Mouse (Mus musculus): Measurements from ENCODE around the gene Phrf1. TPM values are rescaled to one million over a fixed set of nuclear protein-coding genes. Genes with fewer than 3 reads are reported as not detected.

Gene Phrf1
- total RNA-seq, 2 experiments from 2014 or later = 29.8 to 37.0 TPM

DNA sequence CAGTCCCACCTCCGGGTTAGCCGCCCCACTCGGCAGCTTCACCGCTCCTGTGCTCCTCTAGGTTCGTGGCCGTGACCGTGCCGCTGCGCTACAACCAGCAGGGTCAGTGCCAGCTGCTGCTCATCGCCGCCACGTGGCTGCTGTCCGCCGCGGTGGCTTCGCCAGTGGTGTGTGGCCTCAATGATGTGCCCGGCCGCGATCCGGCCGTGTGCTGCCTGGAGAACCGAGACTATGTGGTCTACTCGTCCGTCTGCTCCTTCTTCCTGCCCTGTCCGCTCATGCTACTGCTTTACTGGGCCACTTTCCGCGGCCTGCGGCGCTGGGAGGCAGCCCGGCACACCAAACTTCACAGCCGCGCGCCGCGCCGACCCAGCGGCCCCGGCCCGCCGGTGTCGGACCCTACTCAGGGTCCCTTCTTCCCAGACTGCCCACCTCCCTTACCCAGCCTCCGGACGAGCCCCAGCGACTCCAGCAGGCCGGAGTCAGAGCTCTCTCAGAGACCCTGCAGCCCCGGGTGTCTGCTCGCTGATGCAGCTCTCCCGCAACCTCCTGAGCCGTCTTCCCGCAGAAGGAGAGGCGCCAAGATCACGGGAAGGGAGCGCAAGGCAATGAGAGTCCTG, 65.4 kb downstream of the Phrf1 start:
- peak; percentile 52 for DNase-seq

DNA sequence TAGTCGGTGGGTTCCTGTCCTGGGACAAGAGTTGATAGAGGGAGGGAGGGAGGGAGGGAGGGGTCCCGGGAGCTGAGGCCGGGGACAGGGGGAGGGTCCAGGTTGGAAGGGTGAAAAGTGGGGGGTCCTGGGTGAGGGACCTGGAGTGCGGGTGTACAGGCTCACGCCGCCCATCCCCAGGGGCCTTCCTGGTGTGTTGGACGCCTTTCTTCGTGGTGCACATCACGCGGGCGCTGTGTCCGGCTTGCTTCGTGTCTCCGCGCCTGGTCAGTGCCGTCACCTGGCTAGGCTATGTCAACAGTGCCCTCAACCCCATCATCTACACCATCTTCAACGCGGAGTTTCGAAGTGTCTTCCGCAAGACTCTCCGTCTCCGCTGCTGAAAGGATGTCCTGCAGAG, 65.9 kb downstream of the Phrf1 start:
- DNase-seq = no peak

DNA sequence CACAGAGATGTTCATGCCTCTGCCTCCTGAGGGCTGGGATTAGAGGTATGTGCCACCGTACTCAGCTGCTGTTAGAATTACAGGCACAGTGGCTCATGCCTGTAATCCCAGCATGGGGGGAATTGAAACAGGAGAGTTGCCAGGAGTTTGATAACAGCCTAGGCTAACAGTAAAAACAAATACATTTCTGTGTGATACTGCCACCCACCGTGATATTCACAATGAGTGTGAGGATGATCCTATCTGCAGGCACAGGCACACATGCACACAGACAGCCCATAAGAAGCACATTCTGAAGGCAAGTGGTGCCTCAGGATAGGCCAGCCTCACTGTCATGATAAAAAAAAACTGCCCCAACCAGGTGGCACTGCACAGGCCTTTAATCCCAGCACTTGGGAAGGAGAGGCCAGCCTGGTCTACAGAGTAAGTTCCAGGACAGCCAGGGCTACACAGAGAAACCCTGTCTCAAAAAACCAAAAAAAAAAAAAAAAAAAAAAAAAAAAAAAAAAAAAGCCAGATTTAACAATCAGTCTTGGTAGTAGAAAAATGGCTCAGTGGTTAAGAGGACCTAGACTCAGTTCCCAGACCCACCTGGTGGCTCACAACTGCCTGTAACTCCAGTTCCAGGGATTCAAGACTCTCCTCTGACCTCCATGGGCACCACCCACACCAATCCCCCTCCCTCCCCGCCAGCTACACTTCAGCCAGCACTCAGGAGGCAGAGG, 69.5 kb downstream of the Phrf1 start:
- DNase-seq = no peak

DNA sequence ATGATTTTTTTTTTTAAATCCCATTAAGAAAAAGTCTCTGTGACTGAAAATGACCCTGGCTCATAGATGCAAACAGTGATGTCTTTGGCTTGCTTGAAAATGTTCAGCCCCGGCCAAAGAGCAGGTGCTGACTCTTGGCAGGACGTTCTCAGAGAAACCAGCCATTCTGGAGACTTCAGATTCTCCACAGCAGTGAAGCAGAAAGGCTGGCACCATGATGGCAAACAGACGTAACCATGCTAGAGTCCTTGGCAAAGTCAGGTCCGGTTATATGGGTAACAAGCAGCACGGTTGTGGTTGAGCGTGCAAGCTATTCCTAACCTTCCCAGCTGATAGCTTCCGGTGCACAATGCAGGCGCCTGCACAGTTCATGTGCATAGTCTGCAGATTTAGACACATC, 70.6 kb downstream of the Phrf1 start:
- DNase-seq = no peak

DNA sequence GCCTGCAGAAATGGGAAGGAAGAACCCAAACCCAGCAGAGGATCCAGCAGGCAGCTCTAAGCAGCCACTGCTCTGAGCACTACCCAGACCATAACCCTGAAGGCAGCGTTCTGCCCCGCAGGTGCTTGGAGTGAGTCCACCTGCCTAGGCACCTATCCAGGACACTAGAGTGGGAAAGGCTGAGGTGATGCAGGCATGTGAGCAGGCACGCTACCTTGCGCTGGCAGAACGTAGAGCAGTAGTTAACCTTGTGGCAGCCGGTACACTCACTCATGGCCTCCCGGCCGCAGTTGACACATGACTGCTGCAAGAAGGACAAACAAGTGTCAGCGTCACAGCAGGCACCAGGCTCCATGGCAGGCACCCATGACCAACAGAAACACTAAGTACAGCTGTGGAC, 72.8 kb downstream of the Phrf1 start:
- no peak for DNase-seq

DNA sequence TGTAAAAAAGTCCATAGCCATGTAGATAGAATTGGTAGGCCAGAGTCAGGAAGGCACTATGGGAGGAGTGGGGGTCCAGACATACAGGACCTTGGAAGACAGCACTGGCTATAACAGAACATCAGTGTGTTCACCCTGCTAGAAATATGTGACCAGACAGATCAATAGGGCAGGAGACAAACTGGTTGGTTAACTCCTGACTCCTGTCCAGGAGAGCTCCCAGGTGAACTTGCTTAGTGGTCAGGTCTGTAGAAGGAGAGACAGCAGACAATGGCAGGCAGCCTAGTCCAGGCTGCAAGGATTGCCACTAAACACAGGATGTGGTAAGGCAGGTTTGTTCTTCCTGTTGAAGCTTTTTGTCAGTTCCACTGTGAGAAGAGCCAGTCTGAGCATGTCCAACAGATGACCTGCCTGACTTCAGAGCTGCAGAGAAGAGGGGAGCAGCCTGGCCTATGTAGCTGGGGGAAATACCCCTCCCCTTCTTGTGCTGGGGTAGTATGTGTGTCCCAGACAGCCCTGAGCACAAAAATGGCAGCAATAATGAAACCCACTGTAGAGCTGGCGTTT, 74.2 kb downstream of the Phrf1 start:
- DNase-seq = no peak

DNA sequence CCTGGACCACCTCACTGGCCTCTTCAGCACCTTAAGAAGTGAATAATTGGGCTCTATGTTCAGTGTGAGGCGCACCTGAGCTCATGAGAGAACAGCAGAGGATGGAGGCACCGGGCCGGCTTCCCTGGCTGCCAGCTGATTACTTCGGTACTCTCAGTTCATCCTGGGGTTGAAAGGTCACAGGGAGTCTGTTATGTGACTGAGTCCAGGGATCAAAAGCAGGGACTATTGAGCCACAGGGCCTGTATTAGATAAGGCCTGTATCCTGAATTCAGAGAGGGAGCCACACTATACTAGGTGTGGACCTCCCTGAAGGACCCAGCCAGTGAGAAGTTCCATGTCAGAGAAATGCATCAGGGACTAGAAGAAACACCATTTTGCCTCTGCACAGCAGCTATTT, 76.0 kb downstream of the Phrf1 start:
- DNase-seq = no peak

Small RNAs within 50 kb of the gene (microRNA-seq; reads per million reads assigned to microRNA genes)
- 102 to 124 reads per million in 2 experiments for gene Mir210

Other genes with a start within 250 kb of the Phrf1 start
- gene Ifitm3, start 218.0 kb upstream of the Phrf1 start, total RNA-seq (2021) = 10 to 100 TPM; 54.7 to 70.0 TPM
- under 1 TPM; 0.49 to 0.84 TPM for gene Ifitm6, start 210.9 kb upstream of the Phrf1 start, total RNA-seq (2021)
- not detected for gene Gm17387, start 199.7 kb upstream of the Phrf1 start, total RNA-seq (2021)
- gene B4galnt4, start 167.7 kb upstream of the Phrf1 start, total RNA-seq (2021) = under 1 TPM; 0.11 to 0.38 TPM
- not detected for gene Pkp3, start 150.6 kb upstream of the Phrf1 start, total RNA-seq (2021)
- gene Sigirr, start 128.2 kb upstream of the Phrf1 start, total RNA-seq (2021) = 1 to 10 TPM; 2.4 to 2.6 TPM
- not detected for gene Ano9, start 111.0 kb upstream of the Phrf1 start, total RNA-seq (2021)
- gene Ptdss2, start 106.4 kb upstream of the Phrf1 start, total RNA-seq (2021) = 10 to 100 TPM; 16.8 to 18.0 TPM
- 10 to 100 TPM; 52.9 to 56.0 TPM for gene Rnh1, start 55.9 kb upstream of the Phrf1 start, total RNA-seq (2021)
- 100 to 1,000 TPM; 205 to 240 TPM for gene Hras, start 34.8 kb upstream of the Phrf1 start, total RNA-seq (2021)
- 1 to 10 TPM; 2.7 to 3.2 TPM for gene Lrrc56, start 34.6 kb upstream of the Phrf1 start, total RNA-seq (2021)
- gene Lmntd2, start 14.7 kb upstream of the Phrf1 start, total RNA-seq (2021) = not detected
- 1 to 10 TPM; 2.1 to 2.8 TPM for gene Rassf7, start 12.9 kb upstream of the Phrf1 start, total RNA-seq (2021)
- 1 to 10 TPM in 1 of 2 experiments, under 1 TPM in 1; 0.59 to 1.2 TPM for gene Irf7, start 37.7 kb downstream of the Phrf1 start, total RNA-seq (2021)
- 1 to 10 TPM; 1.0 to 1.1 TPM for gene Cdhr5, start 48.0 kb downstream of the Phrf1 start, total RNA-seq (2021)
- gene Sct, start 50.3 kb downstream of the Phrf1 start, total RNA-seq (2021) = 1 to 10 TPM in 1 of 2 experiments, under 1 TPM in 1; 0.99 to 2.5 TPM
- under 1 TPM; 0.70 to 0.99 TPM for gene Drd4, start 63.2 kb downstream of the Phrf1 start, total RNA-seq (2021)
- 10 to 100 TPM; 24.6 to 28.7 TPM for gene Deaf1, start 98.9 kb downstream of the Phrf1 start, total RNA-seq (2021)
- gene Tmem80, start 99.0 kb downstream of the Phrf1 start, total RNA-seq (2021) = 10 to 100 TPM; 12.1 to 12.8 TPM
- 1 to 10 TPM; 1.5 to 2.3 TPM for gene Eps8l2, start 110.1 kb downstream of the Phrf1 start, total RNA-seq (2021)
- 100 to 1,000 TPM; 110 to 111 TPM for gene Taldo1, start 163.4 kb downstream of the Phrf1 start, total RNA-seq (2021)
- gene Gatd1, start 185.4 kb downstream of the Phrf1 start, total RNA-seq (2021) = 10 to 100 TPM; 12.1 to 13.5 TPM
- 1 to 10 TPM in 1 of 2 experiments, under 1 TPM in 1; 0.66 to 1.4 TPM for gene Cend1, start 200.7 kb downstream of the Phrf1 start, total RNA-seq (2021)
- gene Slc25a22, start 209.1 kb downstream of the Phrf1 start, total RNA-seq (2021) = 10 to 100 TPM; 14.5 to 25.7 TPM
- 1 to 10 TPM; 2.4 to 3.2 TPM for gene Pidd1, start 215.2 kb downstream of the Phrf1 start, total RNA-seq (2021)
- gene Rplp2, start 218.6 kb downstream of the Phrf1 start, total RNA-seq (2021) = 1,000 to 10,000 TPM in 1 of 2 experiments, 100 to 1,000 TPM in 1; 886 to 1,008 TPM
- 100 to 1,000 TPM; 119 to 151 TPM for gene Pnpla2, start 226.4 kb downstream of the Phrf1 start, total RNA-seq (2021)
- gene Cracr2b, start 232.3 kb downstream of the Phrf1 start, total RNA-seq (2021) = 1 to 10 TPM; 8.6 to 9.9 TPM
- 10 to 100 TPM; 77.7 to 88.5 TPM for gene Cd151, start 238.6 kb downstream of the Phrf1 start, total RNA-seq (2021)
- 10 to 100 TPM; 43.4 to 49.0 TPM for gene Polr2l, start 246.3 kb downstream of the Phrf1 start, total RNA-seq (2021)
- 10 to 100 TPM; 18.6 to 21.0 TPM for gene Tspan4, start 246.5 kb downstream of the Phrf1 start, total RNA-seq (2021)